Mouse (Mus musculus): ENCODE data around the gene Vamp1.

DNA sequence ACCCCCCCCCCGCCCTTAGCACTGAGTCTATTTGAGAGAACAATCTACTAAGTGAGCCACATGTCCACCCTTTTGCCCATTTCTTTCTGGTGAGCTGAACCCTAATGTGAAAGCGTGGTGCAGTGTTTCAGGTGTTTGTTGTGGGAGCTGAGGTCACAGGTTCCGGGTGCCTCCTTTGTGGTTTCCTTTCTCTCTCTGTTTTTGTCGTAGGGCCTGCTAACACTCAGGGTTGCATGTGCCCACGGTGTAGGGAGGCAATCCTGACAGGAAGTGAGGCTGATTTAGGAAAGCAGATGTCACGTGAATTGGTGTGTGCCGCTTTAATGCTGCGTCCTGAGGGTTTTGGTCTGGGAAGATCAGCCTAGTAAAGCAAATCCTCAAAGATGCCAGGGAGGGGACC, 26.2 kb downstream of the Vamp1 start:
- no peak for TF ChIP-seq CTCF (IDR thresholded peaks at IDR 0.05; ENCODE audit: low read depth)
- no peak for TF ChIP-seq EP300 (optimal IDR thresholded peaks at IDR 0.05)
